Mouse (Mus musculus): ENCODE data around the gene Tnni1. TPM values are rescaled to one million over a fixed set of nuclear protein-coding genes. Genes with fewer than 3 reads are reported as not detected.

Gene Tnni1
- polyA plus RNA-seq, 1 experiment, result 1.5 TPM

DNA sequence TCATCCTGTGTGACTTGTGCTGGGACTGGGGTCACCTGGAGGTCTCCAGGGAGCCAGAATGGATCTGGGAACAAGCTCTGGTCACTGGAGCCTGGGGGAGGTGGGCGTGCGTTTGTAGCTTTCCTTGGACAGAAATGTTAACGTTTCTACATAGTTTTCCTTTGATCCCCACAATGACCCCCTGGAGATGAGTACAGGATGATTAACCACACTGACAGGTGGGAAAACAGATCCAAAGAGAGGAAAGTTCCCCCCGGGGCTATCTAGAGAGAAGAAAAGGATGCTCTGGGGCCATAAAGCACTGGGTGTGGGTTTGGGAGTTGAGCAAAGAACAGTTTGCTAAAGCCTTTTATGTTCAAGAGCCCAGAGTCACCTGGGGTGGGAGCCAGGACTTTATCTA lies 1.4 kb downstream of the Tnni1 start:
- H3K4me1 ChIP-seq (ENCODE audit: control insufficient read depth, insufficient read depth, low read length), result peaks cover 14% of the 10 kb centered on the region
- WGBS, result 70% methylated on average over 4 of the region's 4 CpGs
- TF ChIP-seq POLR2A (IDR thresholded peaks at IDR 0.05; ENCODE audit: borderline replicate concordance, extremely low read depth, low read depth, low read length) (no peak), CTCF (IDR thresholded peaks at IDR 0.05; ENCODE audit: insufficient read depth, low read length) (no peak)
- no peak for DNase-seq
- no peak overlapping the region for H3K4me3 ChIP-seq (replicated peaks; ENCODE audit: extremely low read depth, low read depth, low read length)

DNA sequence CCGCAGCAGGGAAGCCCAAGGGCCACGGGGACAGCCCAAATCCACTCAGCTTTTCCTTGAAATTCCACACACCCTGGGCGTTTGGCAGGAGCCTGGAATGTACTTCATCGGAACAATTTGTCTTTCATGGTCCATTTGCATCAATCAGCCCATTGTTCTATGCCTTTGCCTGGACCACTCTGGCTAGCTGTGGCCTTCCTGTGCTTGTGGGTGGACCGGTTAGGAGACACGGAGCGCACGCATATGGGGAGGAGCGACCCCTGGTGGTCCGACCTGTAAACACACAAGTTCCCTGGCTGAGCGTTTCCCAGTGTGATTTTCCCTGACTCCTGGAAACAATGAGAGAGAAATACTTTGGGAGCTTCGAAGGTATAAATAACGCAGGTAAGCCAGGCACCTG lies 2.0 kb downstream of the Tnni1 start:
- DNase-seq, result peak; percentile 75
- TF ChIP-seq CTCF (IDR thresholded peaks at IDR 0.05; ENCODE audit: insufficient read depth, low read length), result peak; percentile 98
- no peak for TF ChIP-seq POLR2A (IDR thresholded peaks at IDR 0.05; ENCODE audit: borderline replicate concordance, extremely low read depth, low read depth, low read length)
- 10% methylated on average over 13 of the region's 13 CpGs for WGBS
- peaks cover 13% of the 10 kb centered on the region for H3K4me1 ChIP-seq (ENCODE audit: control insufficient read depth, insufficient read depth, low read length)
- no peak overlapping the region for H3K4me3 ChIP-seq (replicated peaks; ENCODE audit: extremely low read depth, low read depth, low read length)

DNA sequence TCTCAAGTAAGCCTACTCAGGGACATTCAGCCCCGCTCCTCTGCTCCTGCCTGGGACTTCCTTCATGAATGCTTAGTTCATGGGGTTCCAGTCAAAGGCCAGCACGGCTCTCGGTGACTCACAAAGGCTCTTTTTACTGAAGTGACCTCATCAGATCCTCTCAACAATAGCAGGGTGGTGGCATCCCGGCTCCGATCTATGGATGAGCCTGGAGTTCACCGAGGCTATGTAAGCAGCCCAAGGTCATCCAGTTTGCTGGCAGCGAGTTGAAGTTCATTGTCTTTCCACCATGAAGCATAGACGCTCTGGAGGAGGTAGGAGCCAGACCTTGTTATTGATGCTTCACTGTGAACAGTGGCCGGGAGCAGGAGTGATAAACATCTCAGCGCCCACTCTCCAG lies 3.6 kb downstream of the Tnni1 start:
- peaks cover 8% of the 10 kb centered on the region for H3K4me1 ChIP-seq (ENCODE audit: control insufficient read depth, insufficient read depth, low read length)
- no peak for DNase-seq
- TF ChIP-seq POLR2A (IDR thresholded peaks at IDR 0.05; ENCODE audit: borderline replicate concordance, extremely low read depth, low read depth, low read length), result no peak
- TF ChIP-seq CTCF (IDR thresholded peaks at IDR 0.05; ENCODE audit: insufficient read depth, low read length), result no peak
- 49% methylated on average over 10 of the region's 10 CpGs for WGBS
- H3K4me3 ChIP-seq (replicated peaks; ENCODE audit: extremely low read depth, low read depth, low read length), result no peak overlapping the region

GRCm38 (mm10) chr1:135787799-135788198 lies 8.6 kb downstream of the Tnni1 start:
- Histone ChIP-seq H3K4me3 (replicated peaks; ENCODE audit: extremely low read depth, low read depth, low read length) (no peak overlapping the region), H3K4me1 (ENCODE audit: control insufficient read depth, insufficient read depth, low read length) (peaks cover 3% of the 10 kb centered on the region; the same call in 1 of the 2 replicates)
- WGBS, result 50% methylated on average over 3 of the region's 3 CpGs
- peak; percentile 61 for DNase-seq
- peak; percentile 74 for TF ChIP-seq CTCF (IDR thresholded peaks at IDR 0.05; ENCODE audit: insufficient read depth, low read length)
- no peak for TF ChIP-seq POLR2A (IDR thresholded peaks at IDR 0.05; ENCODE audit: borderline replicate concordance, extremely low read depth, low read depth, low read length)

DNA sequence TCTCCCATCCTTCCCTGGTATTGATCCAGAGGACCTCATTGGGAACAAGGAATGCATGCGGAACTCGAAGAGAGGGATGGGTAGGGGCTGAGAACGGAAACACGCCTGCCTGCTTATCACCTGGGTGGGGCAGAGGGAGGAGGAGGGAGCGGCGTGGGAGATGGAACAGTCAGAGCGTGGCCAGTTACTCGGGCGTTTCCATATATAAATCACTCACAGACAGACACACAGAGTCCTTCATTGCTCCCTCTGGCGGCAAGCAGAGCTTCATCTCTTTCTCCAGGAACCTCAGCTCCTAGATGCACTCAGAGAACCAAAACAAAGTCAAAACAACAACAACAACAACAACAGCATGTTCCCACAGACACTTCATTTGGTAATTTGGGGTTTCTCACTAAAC lies 9.5 kb downstream of the Tnni1 start:
- 12% methylated on average over 10 of the region's 10 CpGs for WGBS
- no peak for DNase-seq
- no peak overlapping the region for H3K4me3 ChIP-seq (replicated peaks; ENCODE audit: extremely low read depth, low read depth, low read length)
- TF ChIP-seq POLR2A (IDR thresholded peaks at IDR 0.05; ENCODE audit: borderline replicate concordance, extremely low read depth, low read depth, low read length), result no peak
- TF ChIP-seq CTCF (IDR thresholded peaks at IDR 0.05; ENCODE audit: insufficient read depth, low read length), result peak; percentile 15
- H3K4me1 ChIP-seq (ENCODE audit: control insufficient read depth, insufficient read depth, low read length), result peaks cover 6% of the 10 kb centered on the region; the same call in 1 of the 2 replicates

GRCm38 (mm10) chr1:135789815-135790214 lies 10.6 kb downstream of the Tnni1 start:
- 14% methylated on average over 5 of the region's 5 CpGs for WGBS
- Histone ChIP-seq H3K4me1 (ENCODE audit: control insufficient read depth, insufficient read depth, low read length) (peaks cover 10% of the 10 kb centered on the region; the same call in 1 of the 2 replicates), H3K4me3 (replicated peaks; ENCODE audit: extremely low read depth, low read depth, low read length) (no peak overlapping the region)
- no peak for TF ChIP-seq POLR2A (IDR thresholded peaks at IDR 0.05; ENCODE audit: borderline replicate concordance, extremely low read depth, low read depth, low read length)
- peak; percentile 88 for TF ChIP-seq CTCF (IDR thresholded peaks at IDR 0.05; ENCODE audit: insufficient read depth, low read length)
- peak; percentile 77 for DNase-seq

DNA sequence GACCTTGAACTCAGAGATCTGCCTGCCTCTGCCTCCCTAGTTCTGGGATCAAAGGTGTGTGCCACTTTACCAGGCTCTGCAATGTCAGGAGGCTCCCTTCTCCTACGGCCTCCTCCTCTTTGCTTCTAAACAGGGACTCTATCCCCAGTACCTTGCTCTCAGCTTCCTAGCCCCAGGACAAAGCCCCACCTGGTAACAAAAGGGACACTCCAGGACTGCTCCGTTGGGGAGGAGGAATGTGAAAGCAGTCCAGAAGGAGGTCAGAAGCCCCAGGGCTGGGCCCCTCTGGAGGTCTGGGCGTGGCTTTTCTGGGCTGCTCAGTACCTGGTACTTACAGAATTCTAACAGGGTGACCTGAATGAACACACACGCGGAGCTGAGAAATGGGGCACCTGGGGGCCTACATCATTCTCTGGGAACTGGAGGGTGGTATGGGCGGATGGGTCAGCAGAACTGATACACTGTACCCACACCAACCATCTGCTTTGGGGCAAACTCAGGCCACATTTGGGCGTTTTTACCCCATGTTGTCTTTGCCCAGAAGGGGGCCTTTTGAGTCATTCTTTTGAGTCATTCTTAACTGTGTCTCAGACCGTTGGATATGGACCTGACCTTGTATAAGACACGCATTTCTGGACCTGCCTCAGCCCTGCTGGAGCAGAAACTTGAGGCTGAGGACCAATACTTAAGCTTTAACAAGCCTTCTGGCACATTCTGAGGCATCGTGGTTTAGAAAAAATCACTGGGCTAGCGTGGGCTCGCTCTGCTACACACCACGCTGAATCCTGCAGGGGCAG lies 13.1 kb downstream of the Tnni1 start:
- no peak overlapping the region for H3K4me3 ChIP-seq (replicated peaks; ENCODE audit: extremely low read depth, low read depth, low read length)
- TF ChIP-seq CTCF (IDR thresholded peaks at IDR 0.05; ENCODE audit: insufficient read depth, low read length) (no peak), POLR2A (IDR thresholded peaks at IDR 0.05; ENCODE audit: borderline replicate concordance, extremely low read depth, low read depth, low read length) (no peak)
- WGBS, result 83% methylated on average over 13 of the region's 13 CpGs
- peaks cover 11% of the 10 kb centered on the region; the same call in 1 of the 2 replicates for H3K4me1 ChIP-seq (ENCODE audit: control insufficient read depth, insufficient read depth, low read length)
- no peak for DNase-seq

GRCm38 (mm10) chr1:135793370-135794215 lies 14.4 kb downstream of the Tnni1 start:
- Histone ChIP-seq H3K4me1 (ENCODE audit: control insufficient read depth, insufficient read depth, low read length) (peaks cover 9% of the 10 kb centered on the region; the same call in 1 of the 2 replicates), H3K4me3 (replicated peaks; ENCODE audit: extremely low read depth, low read depth, low read length) (peak overlapping the region; percentile 21)
- no peak for DNase-seq
- TF ChIP-seq POLR2A (IDR thresholded peaks at IDR 0.05; ENCODE audit: borderline replicate concordance, extremely low read depth, low read depth, low read length) (no peak), CTCF (IDR thresholded peaks at IDR 0.05; ENCODE audit: insufficient read depth, low read length) (no peak)
- 12% methylated on average over 27 of the region's 27 CpGs for WGBS

All from lung, adult 2 months (tissue).